Mouse (Mus musculus) olfactory bulb, adult 2 months (tissue): ENCODE data around the gene Spef2.

Experiments used
- CTCF ChIP-seq: fragments of 200-500 bp; IDR thresholded peaks from 2 replicates; pipeline ENCODE4 v1.5.1; 2012; ENCODE audit warnings: low read depth, mild to moderate bottlenecking, low read length, moderate library complexity; ENCODE audit not compliant: insufficient read depth
- POLR2A ChIP-seq: fragments of 200-500 bp; IDR thresholded peaks from 2 replicates; pipeline ENCODE4 v1.6.1; 2012; ENCODE audit warnings: mild to moderate bottlenecking, low read depth, low read length, moderate library complexity; ENCODE audit not compliant: insufficient read depth

- no peak for TF ChIP-seq POLR2A
- no peak for TF ChIP-seq CTCF
These were observed 218.6 kb downstream of the Spef2 start, which contains the start of gene Il7r for GRCm38 (mm10) chr15:9530076-9530475.
